Mouse (Mus musculus) heart, embryonic 16.5 days (tissue): Measurements from ENCODE around the gene Dvl3. TPM values are rescaled to one million over a fixed set of nuclear protein-coding genes. Genes with fewer than 3 reads are reported as not detected.

ENCODE experiments used
- polyA plus RNA-seq: library from polyadenylated mRNA; unstranded; fragments of >200 nt; fragmentation: Nextera tagmentation; extraction: Ambion mirVana; gene quantifications from 2 replicates; pipeline ENCODE4 v1.2.1, GENCODE M21; 2015

Gene Dvl3
- polyA plus RNA-seq, 1 experiment from 2014 or later, result 18.9 TPM

Other genes with a start within 250 kb of the Dvl3 start
- 80.4 and 83.5 TPM in 2 replicates for gene Parl, start 214.6 kb upstream of the Dvl3 start, polyA plus RNA-seq
- not detected in 2 replicates for gene Cyp2ab1, start 191.6 kb upstream of the Dvl3 start, polyA plus RNA-seq
- gene Abcc5, start 90.6 kb upstream of the Dvl3 start, polyA plus RNA-seq, result 54.0 and 64.1 TPM in 2 replicates
- gene Eif2b5, start 18.2 kb upstream of the Dvl3 start, polyA plus RNA-seq, result 80.6 and 80.9 TPM in 2 replicates
- 444 and 463 TPM in 2 replicates for gene Ap2m1, start 18.5 kb downstream of the Dvl3 start, polyA plus RNA-seq
- 49.4 and 54.0 TPM in 2 replicates for gene Abcf3, start 31.6 kb downstream of the Dvl3 start, polyA plus RNA-seq
- 0.28 and 0.29 TPM in 2 replicates for gene Vwa5b2, start 72.5 kb downstream of the Dvl3 start, polyA plus RNA-seq
- gene Eef1akmt4, start 94.6 kb downstream of the Dvl3 start, polyA plus RNA-seq, result 18.9 and 19.9 TPM in 2 replicates
- gene Gm49333, start 94.6 kb downstream of the Dvl3 start, polyA plus RNA-seq, result not detected in 2 replicates
- gene Alg3, start 94.8 kb downstream of the Dvl3 start, polyA plus RNA-seq, result 28.4 and 28.6 TPM in 2 replicates
- gene Camk2n2, start 104.3 kb downstream of the Dvl3 start, polyA plus RNA-seq, result 0.35 and 0.37 TPM in 2 replicates
- gene Ece2, start 112.8 kb downstream of the Dvl3 start, polyA plus RNA-seq, result 0.87 and 1.2 TPM in 2 replicates
- gene Psmd2, start 134.7 kb downstream of the Dvl3 start, polyA plus RNA-seq, result 245 and 248 TPM in 2 replicates
- gene Eif4g1, start 151.3 kb downstream of the Dvl3 start, polyA plus RNA-seq, result 113 and 120 TPM in 2 replicates
- gene Fam131a, start 176.3 kb downstream of the Dvl3 start, polyA plus RNA-seq, result 7.5 and 9.2 TPM in 2 replicates
- gene Polr2h, start 200.7 kb downstream of the Dvl3 start, polyA plus RNA-seq, result 49.0 and 51.8 TPM in 2 replicates
- gene Clcn2, start 200.8 kb downstream of the Dvl3 start, polyA plus RNA-seq, result 3.8 TPM in 2 replicates
- 1.6 and 1.9 TPM in 2 replicates for gene Chrd, start 216.1 kb downstream of the Dvl3 start, polyA plus RNA-seq
- 0.25 and 0.34 TPM in 2 replicates for gene Thpo, start 217.5 kb downstream of the Dvl3 start, polyA plus RNA-seq